Mouse (Mus musculus) CH12.LX (cell line): ENCODE measurements around the gene Steap4. TPM values are rescaled to one million over a fixed set of nuclear protein-coding genes. Genes with fewer than 3 reads are reported as not detected.

ENCODE experiments used
- DNase-seq: peaks from one replicate; pipeline ENCODE4 v3.0.0-alpha.2; 2013; ENCODE audit errors: extremely low read depth
- H3K27ac ChIP-seq: 2 replicates; pipeline ENCODE4 v1.5.1; 2012; ENCODE audit warnings: low read depth, mild to moderate bottlenecking, control low read depth, moderate library complexity; ENCODE audit not compliant: insufficient read depth
- H3K27me3 ChIP-seq: replicated peaks from 2 replicates; pipeline ENCODE3; 2012; ENCODE audit warnings: inconsistent platforms
- H3K36me3 ChIP-seq, 2 experiments: replicated peaks in 1 of 2; 2 replicates each; pipeline versions ENCODE3 to v1.6.1; 2012; ENCODE audit warnings: inconsistent platforms in 1 of 2, low read length in 1 of 2, mild to moderate bottlenecking in 1 of 2, mixed read lengths in 1 of 2, moderate library complexity in 1 of 2; ENCODE audit not compliant: control insufficient read depth in 1 of 2, insufficient read depth in 1 of 2
- H3K4me1 ChIP-seq, 2 experiments: 2 replicates each; pipeline ENCODE4 v1.6.1; 2012; ENCODE audit warnings: inconsistent platforms in 1 of 2, moderate library complexity in 1 of 2; ENCODE audit not compliant: insufficient read depth in 2 of 2, control insufficient read depth in 1 of 2
- H3K4me2 ChIP-seq: 2 replicates; pipeline ENCODE4 v1.6.1; 2012; ENCODE audit warnings: low read depth, mild to moderate bottlenecking, control low read depth; ENCODE audit not compliant: poor library complexity, insufficient read depth, severe bottlenecking
- H3K4me3 ChIP-seq, 3 experiments: fragments of 150-350 bp in 1 of 3; sonication (generic) in 1 of 3; replicated peaks in 1 of 3; 2 replicates each; pipeline versions ENCODE3 to v1.5.1; 2011 to 2012; ENCODE audit warnings: low read depth in 2 of 3, low read length in 2 of 3, mild to moderate bottlenecking in 2 of 3, moderate library complexity in 2 of 3, control low read depth in 1 of 3, improper control_type of control experiment in 1 of 3, inconsistent platforms in 1 of 3, mixed read lengths in 1 of 3; ENCODE audit not compliant: poor library complexity in 1 of 3
- H3K79me2 ChIP-seq: replicated peaks from 2 replicates; pipeline ENCODE4 v1.6.1; 2012; ENCODE audit warnings: mild to moderate bottlenecking, moderate library complexity; ENCODE audit not compliant: control insufficient read depth, poor library complexity, insufficient read depth, severe bottlenecking; ENCODE audit errors: extremely low read depth
- H3K9ac ChIP-seq: 2 replicates; pipeline ENCODE4 v1.6.1; 2012; ENCODE audit warnings: low read depth, mild to moderate bottlenecking, control low read depth, moderate library complexity; ENCODE audit not compliant: insufficient read depth
- H3K9me3 ChIP-seq: replicated peaks from 2 replicates; pipeline ENCODE3; 2012; ENCODE audit warnings: low read length, inconsistent platforms, mixed read lengths
- CHD2 ChIP-seq: IDR thresholded peaks from 2 replicates; pipeline ENCODE4 v1.6.1; 2011; ENCODE audit warnings: low read length, improper control_type of control experiment
- CTCF ChIP-seq, 2 experiments: IDR thresholded peaks in 1 of 2; conservative IDR thresholded peaks in 1 of 2; 2 replicates each; pipeline ENCODE4 v1.5.1; 2011 to 2012; ENCODE audit warnings: low read depth in 2 of 2, low read length in 2 of 2, improper control_type of control experiment in 1 of 2, inconsistent platforms in 1 of 2, mild to moderate bottlenecking in 1 of 2, moderate library complexity in 1 of 2
- GABPA ChIP-seq: IDR thresholded peaks from 2 replicates; pipeline ENCODE4 v1.6.1; 2012; ENCODE audit warnings: low read depth, low read length, improper control_type of control experiment, inconsistent platforms; ENCODE audit not compliant: insufficient replicate concordance
- IRF4 ChIP-seq: IDR thresholded peaks from 2 replicates; pipeline ENCODE4 v1.6.1; 2014; ENCODE audit warnings: low read depth, mild to moderate bottlenecking, inconsistent platforms, low read length, improper control_type of control experiment
- MXI1 ChIP-seq: IDR thresholded peaks from 2 replicates; pipeline ENCODE4 v1.6.1; 2011; ENCODE audit warnings: mild to moderate bottlenecking, low read depth, low read length, improper control_type of control experiment
- PAX5 ChIP-seq: IDR thresholded peaks from 2 replicates; pipeline ENCODE4 v1.6.1; 2012; ENCODE audit warnings: low read length, inconsistent platforms, mixed read lengths
- RAD21 ChIP-seq: IDR thresholded peaks from 2 replicates; pipeline ENCODE4 v1.6.1; 2011; ENCODE audit warnings: low read depth, mild to moderate bottlenecking, low read length, improper control_type of control experiment, moderate library complexity
- SIN3A ChIP-seq: IDR thresholded peaks from 2 replicates; pipeline ENCODE4 v1.6.1; 2012; ENCODE audit warnings: low read length, improper control_type of control experiment, inconsistent platforms
- SMC3 ChIP-seq: IDR thresholded peaks from 2 replicates; pipeline ENCODE4 v1.6.1; 2011; ENCODE audit warnings: low read depth, low read length, improper control_type of control experiment
- TBP ChIP-seq: conservative IDR thresholded peaks from 2 replicates; pipeline ENCODE4 v1.6.1; 2011; ENCODE audit warnings: low read depth, low read length, improper control_type of control experiment
- TCF12 ChIP-seq: IDR thresholded peaks from 2 replicates; pipeline ENCODE4 v1.6.1; 2014; ENCODE audit warnings: low read depth, mild to moderate bottlenecking, inconsistent platforms, low read length, improper control_type of control experiment
- USF1 ChIP-seq: IDR thresholded peaks from 2 replicates; pipeline ENCODE4 v1.6.1; 2014; ENCODE audit warnings: low read depth, mild to moderate bottlenecking, inconsistent platforms, low read length, improper control_type of control experiment
- ZC3H11A ChIP-seq: IDR thresholded peaks from 2 replicates; pipeline ENCODE4 v1.6.1; 2012; ENCODE audit warnings: low read depth, mild to moderate bottlenecking, inconsistent platforms, low read length, improper control_type of control experiment
- ZKSCAN1 ChIP-seq: IDR thresholded peaks from 2 replicates; pipeline ENCODE4 v1.6.1; 2012; ENCODE audit warnings: low read depth, inconsistent platforms, low read length, improper control_type of control experiment, borderline replicate concordance
- dilution Hi-C: fragments of 300-500 bp; cut with MboI; formaldehyde crosslinking; loops from 2 replicates; pipeline ENCODE4 v1.14.3; 2020; ENCODE audit warnings: low sequenced_read_pairs; ENCODE audit not compliant: extremely low pct_unique_long_range_greater_than_20kb, extremely low pct_ligation_motif_present
- in situ Hi-C: fragments of 300-500 bp; cut with MboI; formaldehyde crosslinking; loops from 3 replicates; pipeline ENCODE4 v1.14.3; 2019; ENCODE audit warnings: low sequenced_read_pairs, low pct_ligation_motif_present, low pct_unique_long_range_greater_than_20kb, mixed read lengths
- polyA plus RNA-seq: library from polyadenylated mRNA; unstranded; fragments of >175 nt; gene quantifications from 2 replicates; pipeline ENCODE4 v1.2.1, GENCODE M21; 2012; ENCODE audit warnings: low read depth; ENCODE audit not compliant: insufficient read length
- total RNA-seq, 2 experiments: library from RNA; depleted of rRNA; stranded (reverse); fragments of 300-350 nt in 1 of 2; fragments of >200 nt in 1 of 2; gene quantifications; 2 replicates each; pipeline ENCODE4 v1.2.3; 2012 to 2014

Gene Steap4
- total and polyA plus RNA-seq, 3 experiments = 0.08 TPM; not detected in 2

DNA sequence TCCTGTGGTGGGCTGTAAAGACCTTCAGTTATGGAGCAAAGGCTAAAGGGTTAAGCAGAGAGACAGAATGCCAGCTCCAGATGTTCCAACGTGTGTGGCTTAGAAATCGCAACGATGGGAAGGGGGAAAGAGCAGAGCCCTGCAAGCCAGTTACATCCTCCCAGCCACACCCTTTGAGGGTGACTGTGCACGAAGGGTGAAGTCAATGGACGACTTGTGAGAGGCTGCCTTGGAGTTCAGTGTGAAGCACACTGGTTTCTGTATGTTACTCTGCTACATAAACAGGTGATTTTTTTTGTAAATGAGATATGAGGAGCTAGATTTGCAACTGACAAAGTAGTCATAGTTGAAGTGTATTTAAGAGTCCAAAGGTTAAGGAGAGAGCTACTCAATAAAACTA, 33.5 kb downstream of the Steap4 start:
- no peak overlapping the region for H3K4me2 ChIP-seq
- H3K9me3 ChIP-seq = no peaks in the 10 kb centered on the region
- no peak for TF ChIP-seq TBP
- TF ChIP-seq CHD2 = no peak
- no peak for TF ChIP-seq PAX5
- TF ChIP-seq CTCF (conservative IDR thresholded peaks at IDR 0.05 in 1 of 2, IDR thresholded peaks at IDR 0.05 in 1 of 2; ENCODE audit: low read depth in 2 of 2, low read length in 2 of 2) = no peak
- no peak for TF ChIP-seq TCF12
- no peak for TF ChIP-seq IRF4
- no peak for TF ChIP-seq MXI1
- H3K9ac ChIP-seq = no peak overlapping the region
- no peaks in the 10 kb centered on the region for H3K79me2 ChIP-seq
- dilution Hi-C loops (no loop called here), in situ Hi-C loops (no loop called here)
- no peaks in the 10 kb centered on the region for H3K27me3 ChIP-seq
- no peaks in the 10 kb centered on the region for H3K36me3 ChIP-seq
- H3K27ac ChIP-seq = no peak overlapping the region
- H3K4me1 ChIP-seq = peaks cover 3 to 6% of the 10 kb centered on the region in 2 experiments; a peak in 2 of 4 replicates
- no peak overlapping the region for H3K4me3 ChIP-seq
- no peak for DNase-seq

DNA sequence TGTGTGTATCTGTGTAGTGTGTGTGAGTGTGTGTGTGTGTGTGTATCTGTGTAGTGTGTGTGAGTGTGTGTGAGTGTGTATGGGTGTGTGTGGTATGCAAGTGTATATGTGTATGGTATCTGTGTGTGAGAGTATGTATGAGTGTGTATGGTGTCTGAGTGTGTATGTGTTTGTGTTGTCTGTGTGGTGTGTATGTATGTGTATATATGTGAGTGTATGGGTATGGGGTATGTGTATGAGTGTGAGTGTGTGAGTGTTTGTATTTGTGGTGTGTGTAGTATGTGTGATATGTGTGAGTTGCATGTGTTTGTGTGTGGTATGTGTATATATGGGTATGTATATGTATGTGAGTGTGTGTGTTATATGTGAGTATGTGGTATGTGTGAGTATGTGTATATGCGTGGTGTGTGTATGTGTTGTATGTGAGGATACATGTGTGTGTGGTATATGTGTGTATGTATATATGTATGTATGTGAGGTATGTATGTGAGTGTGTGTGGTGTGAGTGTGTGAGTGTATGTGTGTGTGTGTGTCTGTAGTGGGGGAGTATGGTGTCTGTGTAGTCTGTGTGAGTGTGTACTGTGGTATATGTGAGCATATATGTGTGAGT, 35.1 kb downstream of the Steap4 start:
- no peaks in the 10 kb centered on the region for H3K79me2 ChIP-seq
- no peak overlapping the region for H3K4me2 ChIP-seq
- no peak for DNase-seq
- in situ Hi-C loops = no loop called here
- no peak overlapping the region for H3K27ac ChIP-seq
- peaks cover 3 to 6% of the 10 kb centered on the region in 2 experiments; a peak in 3 of 4 replicates for H3K4me1 ChIP-seq
- H3K36me3 ChIP-seq = no peaks in the 10 kb centered on the region
- TF ChIP-seq GABPA (no peak), SIN3A (no peak)
- no peaks in the 10 kb centered on the region for H3K9me3 ChIP-seq
- dilution Hi-C loops = no loop called here
- no peak overlapping the region for H3K9ac ChIP-seq
- H3K4me3 ChIP-seq = no peak overlapping the region
- H3K27me3 ChIP-seq = no peaks in the 10 kb centered on the region

DNA sequence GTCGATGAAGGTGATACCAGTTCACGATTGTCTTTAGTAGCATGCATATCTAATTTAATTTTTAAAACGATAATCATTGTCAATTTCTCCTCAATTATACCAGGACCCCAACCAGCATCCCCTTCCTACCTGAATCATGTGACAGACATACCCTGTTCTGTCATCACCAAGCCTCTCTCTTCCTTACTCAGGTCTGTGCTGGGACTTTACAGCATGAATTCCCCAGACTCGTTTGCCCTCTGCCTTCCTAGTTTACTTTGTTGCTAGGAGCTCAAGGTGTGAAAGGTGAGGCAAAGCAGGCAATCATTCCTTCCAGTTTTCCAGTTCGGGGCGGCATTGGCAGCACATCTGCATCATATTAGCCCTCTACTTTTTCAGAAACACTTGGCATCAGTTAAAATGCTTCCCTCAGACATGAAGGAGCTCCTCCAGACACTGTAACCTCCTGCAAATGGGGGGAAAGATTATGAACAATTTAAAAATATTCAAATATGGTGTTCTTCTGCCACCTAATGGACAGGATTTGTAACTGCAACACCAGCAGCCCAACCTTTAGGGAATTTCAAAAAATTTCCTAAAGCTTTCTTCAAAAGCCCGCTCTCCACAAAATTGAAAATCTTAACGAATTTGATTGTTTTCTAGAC, 36.3 kb downstream of the Steap4 start:
- Histone ChIP-seq H3K9ac (no peak overlapping the region), H3K79me2 (no peaks in the 10 kb centered on the region), H3K9me3 (no peaks in the 10 kb centered on the region), H3K4me3 (no peak overlapping the region), H3K4me1 (peaks cover 3 to 6% of the 10 kb centered on the region in 2 experiments; a peak in 3 of 4 replicates), H3K36me3 (no peaks in the 10 kb centered on the region), H3K27ac (no peak overlapping the region), H3K4me2 (no peak overlapping the region), H3K27me3 (no peaks in the 10 kb centered on the region)
- dilution Hi-C loops = no loop called here
- peak; percentile 37 for DNase-seq
- TF ChIP-seq SMC3 = peak; percentile 67
- TF ChIP-seq USF1 = no peak
- peak; percentile 89 for TF ChIP-seq RAD21
- TF ChIP-seq CTCF (conservative IDR thresholded peaks at IDR 0.05 in 1 of 2, IDR thresholded peaks at IDR 0.05 in 1 of 2; ENCODE audit: low read depth in 2 of 2, low read length in 2 of 2) = peak; percentile 72; a peak in 3 of 4 replicates
- TF ChIP-seq ZKSCAN1 = no peak
- TF ChIP-seq ZC3H11A = peak; percentile 10; the same call in 1 of the 2 replicates
- in situ Hi-C loops = no loop called here
